Mouse (Mus musculus): ENCODE data around the gene Slc2a1.

DNA sequence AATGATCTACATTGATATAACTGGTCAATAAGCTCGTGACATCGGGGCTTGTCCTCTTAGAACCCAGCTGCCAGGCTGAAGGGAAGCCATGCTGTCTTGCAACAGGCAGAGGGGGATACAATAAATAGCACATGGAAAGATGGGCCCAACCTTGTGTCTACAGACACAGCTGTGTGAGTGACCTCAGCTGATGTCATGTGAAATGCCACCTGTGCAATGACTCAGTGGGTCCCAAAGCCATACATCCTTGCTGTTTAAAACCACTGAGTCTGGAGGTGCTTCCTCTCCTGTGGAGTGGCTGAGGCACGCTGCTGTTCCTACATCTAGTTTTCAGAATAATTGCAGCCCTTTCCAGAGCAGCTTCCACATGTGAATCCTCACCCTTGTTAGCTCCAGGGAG is 7.1 kb upstream of the Slc2a1 start:
- TF ChIP-seq CTCF (IDR thresholded peaks at IDR 0.05; ENCODE audit: borderline replicate concordance, control insufficient read depth, extremely low read depth, insufficient read depth, low read length, poor library complexity) = no peak
- TF ChIP-seq POLR2A (IDR thresholded peaks at IDR 0.05; ENCODE audit: control insufficient read depth, extremely low read depth, insufficient read depth, low read length, poor library complexity) = no peak
